Mouse (Mus musculus) right cerebral cortex, postnatal 10 days (tissue): Measurements from ENCODE around the gene Nxpe4.
"Not testable (repeated sequence)": the region's sequence is repeated elsewhere in the genome, so short reads cannot be mapped to it uniquely, and the experiment has no call there.

Experiments
- DNase-seq, 2 experiments: peaks; one replicate each; pipeline ENCODE4 v3.0.0; 2021; ENCODE audit warnings: low spot score in 2 of 2

Gene Nxpe4

DNA sequence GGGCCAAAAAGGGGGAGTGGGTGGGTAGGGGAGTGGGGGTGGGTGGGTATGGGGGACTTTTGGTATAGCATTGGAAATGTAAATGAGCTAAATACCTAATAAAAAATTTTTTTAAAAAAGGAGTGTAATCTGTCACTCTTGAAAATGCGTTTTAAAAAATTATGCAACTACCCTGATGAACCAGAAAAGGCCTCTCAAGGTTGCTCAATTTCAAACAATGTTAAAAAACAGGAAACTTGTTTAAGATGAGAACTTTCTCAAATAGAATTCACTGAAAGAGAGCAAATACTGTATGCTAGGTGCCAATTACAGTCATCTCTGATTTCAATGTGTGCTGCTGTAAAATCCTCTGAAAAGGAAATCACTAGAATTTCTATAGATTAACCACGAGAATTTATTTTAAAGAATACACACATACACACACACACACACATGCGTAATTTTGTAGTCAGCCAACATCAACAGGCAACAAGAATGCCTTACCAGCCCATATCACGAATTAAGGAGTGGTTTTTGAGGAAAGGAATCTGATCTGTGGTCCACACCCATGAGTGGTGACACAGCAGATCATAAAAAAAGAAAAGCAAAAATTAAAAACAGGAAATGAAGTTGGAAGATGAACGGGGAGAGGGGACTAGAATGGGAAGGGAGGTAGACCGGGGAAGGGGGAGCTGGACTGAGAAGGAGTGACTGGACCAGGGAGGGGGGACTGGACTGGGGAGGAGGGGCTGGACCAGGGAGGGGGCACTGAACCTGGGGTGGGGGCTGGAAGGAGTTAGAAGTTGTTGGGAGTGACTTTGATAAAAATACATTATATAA, 248.6 kb downstream of the Nxpe4 start:
- no peak for DNase-seq

DNA sequence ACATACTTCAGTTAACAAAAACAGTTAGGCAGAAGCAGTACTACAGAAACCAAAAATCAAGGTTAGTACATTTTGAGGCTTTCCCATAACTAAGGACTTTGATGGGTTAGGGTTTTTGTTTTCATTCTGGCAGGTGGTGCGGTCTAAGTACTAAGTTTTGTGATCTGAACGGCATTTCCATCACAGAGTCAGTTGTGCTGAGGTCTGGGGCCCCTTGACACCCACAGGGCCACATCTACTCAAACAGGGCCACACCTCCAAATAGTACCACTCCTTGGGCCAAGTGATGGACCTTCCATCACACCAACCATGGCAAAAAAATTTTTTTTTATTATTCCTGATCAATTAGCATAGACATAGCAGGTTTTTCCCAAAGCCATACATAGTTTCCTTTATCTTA, 251.8 kb downstream of the Nxpe4 start:
- DNase-seq: no peak

DNA sequence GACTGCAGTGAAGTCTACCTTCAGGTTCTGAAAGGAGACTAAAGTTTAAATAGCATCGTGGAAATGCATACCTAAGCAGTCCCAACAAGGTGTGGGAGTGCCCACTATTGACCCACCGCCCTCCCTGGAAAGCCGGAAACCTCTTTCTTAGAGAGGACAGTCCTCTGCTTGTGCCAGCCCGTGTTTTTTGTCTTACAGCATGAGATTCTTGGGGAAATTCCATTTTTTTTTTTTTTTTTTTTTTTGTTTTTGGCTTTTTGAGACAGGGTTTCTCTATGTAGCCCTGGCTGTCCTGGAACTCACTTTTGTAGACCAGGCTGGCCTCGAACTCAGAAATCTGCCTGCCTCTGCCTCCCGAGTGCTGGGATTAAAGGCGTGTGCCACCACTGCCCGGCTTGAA, 255.5 kb downstream of the Nxpe4 start:
- not testable (repeated sequence) for DNase-seq

DNA sequence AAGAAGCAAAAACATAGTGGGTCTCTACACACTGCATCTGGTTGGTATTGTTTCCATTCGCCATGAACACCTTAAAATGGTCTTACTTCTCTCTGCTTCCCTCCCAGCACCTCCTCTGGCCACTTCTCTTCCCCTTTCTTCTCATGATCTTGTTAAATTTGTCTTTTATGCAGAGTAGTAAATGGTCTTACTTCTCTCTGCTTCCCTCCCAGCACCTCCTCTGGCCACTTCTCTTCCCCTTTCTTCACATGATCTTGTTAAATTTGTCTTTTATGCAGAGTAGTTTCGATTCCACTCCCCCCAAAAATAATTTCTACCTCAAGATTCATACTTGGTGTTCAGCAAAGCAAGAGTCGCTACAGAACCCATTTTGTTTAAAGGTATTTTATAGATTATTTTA, 256.2 kb downstream of the Nxpe4 start:
- no peak for DNase-seq

DNA sequence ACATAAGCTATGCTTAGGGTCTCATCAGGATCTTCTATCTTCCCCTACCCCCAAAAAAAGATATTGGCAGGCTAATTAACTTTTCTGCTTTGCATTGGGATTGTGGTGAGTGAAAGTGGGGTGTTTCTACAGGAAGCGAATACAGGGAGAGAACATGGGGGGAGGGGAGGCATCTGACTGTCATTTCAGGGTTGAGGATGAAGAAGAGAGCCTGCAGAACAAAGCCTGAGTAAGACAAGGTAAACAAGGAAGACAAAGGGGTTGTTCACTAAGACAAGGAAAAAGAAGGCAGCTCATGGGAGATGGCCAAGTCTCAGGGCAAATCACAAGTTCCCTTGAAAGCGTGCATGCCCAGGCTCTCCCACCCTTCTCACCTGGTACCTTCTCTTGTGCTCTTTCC, 256.6 kb downstream of the Nxpe4 start:
- DNase-seq: no peak

DNA sequence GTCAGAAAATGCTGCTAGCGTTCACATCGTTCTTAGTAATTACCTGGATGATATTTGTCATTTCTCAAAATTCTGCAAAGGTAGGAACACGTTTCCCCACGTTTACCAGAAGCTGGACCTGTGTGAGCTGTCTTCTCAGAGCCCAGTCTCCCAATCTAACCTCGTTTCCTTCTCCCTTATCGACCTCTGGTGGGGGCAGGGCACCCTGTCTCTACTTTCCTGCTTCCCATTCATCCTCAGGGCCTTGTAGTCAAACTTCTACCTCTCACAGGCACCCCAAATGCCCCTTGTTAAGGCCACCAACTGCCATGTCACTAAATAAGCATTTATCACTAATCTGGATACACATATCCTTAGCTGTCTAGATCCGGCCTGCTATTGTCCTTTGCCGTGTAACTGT, 257.0 kb downstream of the Nxpe4 start:
- DNase-seq: no peak

DNA sequence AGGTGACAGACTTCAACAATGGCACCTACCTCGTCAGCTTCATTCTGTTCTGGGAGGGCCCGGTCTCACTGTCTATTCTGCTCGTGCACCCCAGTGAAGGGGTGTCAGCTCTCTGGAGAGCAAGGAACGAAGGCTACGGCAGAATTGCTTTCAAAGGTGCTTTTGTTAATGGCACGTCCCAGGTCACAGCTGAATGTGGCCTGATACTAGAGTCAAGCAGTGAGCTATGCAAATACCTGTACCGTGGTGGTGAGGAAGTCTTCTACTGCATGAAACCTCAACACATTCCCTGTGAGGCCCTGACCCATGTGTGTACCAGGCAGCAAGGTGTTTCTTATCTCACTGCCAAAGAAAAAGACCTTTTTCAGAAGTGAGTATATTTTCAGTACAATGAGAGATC, 258.6 kb downstream of the Nxpe4 start:
- no peak for DNase-seq

DNA sequence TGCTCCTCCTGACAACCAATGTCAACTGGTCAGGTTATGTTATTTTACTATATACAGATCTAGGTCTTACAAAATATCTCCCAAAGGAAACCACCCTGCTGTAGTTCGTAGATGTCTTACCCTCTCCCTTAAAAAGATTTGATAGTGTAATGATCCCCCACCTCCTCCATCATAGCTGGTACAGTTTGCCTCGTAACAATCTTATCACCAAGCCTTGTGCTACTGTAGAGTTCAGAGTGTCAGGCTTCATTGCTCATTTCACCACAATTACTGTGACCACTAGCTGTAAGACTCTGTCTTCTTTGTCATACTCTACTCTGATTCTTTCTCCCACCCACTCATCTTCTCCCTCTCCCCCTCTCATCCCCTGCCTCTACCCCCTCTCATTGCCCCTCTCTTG, 259.2 kb downstream of the Nxpe4 start:
- no peak for DNase-seq

DNA sequence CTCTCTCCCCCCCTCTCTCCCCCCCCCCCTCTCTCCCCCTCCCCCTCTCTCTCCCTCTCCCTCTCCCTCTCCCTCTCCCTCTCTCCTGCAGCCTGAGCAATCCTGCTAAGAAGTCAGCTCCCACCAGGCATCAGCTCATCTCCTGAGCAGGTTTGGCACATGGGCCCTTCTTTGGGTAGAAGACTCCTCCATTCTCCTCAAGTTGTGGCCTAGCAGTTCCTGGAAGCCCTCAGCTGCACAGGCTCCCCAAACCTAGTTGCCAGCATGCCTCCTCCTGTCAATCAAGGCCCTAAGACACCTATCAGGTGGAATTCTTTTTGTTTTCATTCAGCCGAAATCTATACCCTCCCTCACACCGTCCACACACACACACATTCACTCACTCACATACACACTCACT, 259.7 kb downstream of the Nxpe4 start:
- no peak for DNase-seq

DNA sequence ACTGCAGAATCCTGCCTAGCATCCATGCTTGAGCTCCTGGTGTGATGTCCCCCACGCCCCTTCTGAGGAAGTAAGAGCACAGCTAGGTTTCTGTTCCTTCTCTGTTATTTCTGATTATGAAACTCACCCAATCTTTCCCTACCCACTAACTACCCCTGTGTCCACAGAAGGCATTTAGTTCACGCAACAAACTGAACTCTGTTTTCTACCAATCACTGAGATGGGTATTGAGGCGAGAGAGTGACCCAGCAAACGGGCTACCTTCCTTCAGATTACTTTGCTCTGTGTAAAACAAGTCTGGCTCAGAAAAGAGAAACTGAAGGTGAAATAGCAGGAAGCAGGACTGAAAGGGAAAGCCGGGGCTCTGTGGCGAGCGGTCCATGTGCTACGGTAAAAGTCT, 260.6 kb downstream of the Nxpe4 start:
- no peak for DNase-seq

DNA sequence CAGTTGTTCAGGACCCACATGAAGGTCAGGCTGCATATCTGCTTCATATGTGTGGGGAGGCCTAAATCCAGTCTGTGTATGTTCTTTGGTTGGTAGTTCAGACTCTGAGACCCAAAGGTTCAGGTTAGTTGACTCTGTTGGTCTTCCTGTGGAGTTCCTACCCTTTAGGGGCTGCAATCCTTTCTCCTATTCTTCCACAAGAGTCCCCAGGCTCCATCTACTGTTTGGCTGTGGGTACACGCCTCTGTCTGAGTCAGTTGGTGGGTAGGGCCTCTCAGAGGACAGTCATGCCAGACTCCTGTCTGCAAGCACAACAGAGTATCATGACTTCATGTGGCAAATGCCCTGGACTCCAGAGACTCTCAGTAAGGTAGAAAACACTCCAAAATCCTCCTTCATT, 261.4 kb downstream of the Nxpe4 start:
- DNase-seq: no peak

DNA sequence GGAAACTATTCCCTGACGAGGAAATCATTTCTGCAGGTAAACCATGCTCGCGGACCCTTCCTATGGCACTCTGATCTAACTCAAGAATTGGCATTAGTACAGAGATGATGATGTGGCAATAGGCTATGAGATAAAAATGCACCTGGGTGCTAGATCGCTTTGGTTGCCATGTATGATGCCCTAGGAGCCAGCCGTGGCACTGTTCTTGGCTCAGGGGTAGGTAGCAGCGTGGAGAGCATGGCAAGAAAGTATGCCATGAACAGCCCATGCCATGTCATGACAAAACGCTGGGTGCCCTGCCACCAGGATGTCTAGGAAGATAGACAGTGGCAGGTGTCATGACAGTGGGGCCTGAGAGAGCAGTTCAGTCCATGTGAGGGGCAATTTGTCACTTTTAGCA, 265.4 kb downstream of the Nxpe4 start:
- DNase-seq: no peak

DNA sequence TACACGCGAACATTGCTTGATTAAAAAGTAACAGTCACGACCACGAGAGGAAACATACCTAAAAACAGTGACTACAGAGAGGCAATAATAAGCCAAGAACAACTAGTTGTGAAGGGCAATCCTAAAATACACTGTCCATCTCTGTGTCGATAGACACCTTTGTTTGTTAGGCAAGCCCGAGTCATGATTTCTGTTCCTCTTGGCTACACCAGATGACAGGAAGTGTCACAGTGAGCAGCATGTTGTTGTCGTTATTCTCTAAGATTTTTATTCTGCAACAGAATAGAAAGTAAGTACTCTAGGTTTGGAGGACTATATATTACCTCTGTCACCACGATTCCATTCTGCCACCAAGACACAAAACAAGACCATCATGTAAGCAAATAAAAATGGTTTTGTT, 270.6 kb downstream of the Nxpe4 start:
- no peak for DNase-seq

DNA sequence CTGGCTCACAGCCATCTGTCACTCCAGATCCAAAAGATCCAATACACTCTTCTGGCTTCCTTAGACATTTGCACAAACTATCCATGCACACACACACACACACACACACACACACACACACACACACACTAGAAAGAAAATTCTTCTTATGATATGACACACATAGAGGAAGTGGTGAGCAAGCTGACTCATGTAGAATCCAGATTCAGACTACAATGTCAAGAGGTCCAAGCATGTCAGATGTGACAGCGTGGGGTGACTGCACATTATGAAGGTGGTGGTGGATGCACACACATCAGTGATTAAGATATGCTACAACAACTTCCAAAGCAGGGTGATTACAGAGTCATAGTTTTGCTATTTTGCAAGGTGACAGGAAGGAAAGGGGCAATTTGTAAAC, 282.1 kb downstream of the Nxpe4 start:
- DNase-seq: no peak

DNA sequence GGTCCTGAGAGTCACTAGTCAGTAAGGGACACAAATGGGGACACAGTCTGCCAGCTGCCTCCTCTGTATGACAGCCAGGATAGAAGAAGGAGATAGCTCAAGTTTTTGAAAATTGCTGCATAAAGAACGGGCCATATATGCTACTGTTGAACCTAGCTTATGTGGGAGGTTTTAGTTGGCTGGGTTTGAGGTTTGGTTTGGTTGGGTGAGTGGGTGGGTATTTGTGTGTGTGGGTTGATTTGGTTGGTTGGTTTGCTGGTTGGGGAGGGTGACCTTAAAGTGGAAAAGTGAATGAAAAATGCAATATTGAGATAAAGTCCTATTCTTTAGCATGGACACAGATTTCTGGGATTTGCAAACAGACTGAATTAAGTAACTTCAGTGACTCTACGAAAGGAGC, 283.0 kb downstream of the Nxpe4 start:
- no peak for DNase-seq

DNA sequence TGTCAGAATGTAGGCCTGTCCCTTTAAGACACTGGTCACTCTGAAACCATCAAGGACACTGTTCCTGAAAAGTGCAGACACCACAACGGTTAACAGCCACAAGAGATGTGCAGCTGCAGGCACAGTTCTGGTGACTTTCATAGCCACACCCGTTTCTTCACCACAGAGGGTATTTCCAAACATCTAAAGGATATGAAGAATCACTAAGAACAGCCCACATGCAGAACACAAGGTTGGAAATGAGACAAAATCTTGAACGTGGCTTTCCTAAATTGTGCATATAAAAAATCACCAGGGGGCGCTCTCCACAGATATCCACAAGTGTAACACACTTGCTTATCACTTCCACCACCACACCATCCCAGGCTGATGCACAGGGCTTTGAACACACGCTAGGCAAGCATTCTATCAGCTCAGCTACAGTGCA, 286.0 kb downstream of the Nxpe4 start:
- no peak for DNase-seq
